Mouse (Mus musculus): ENCODE measurements around the gene Retn. TPM values are rescaled to one million over a fixed set of nuclear protein-coding genes. Genes with fewer than 3 reads are reported as not detected.

Retn gene
- polyA plus RNA-seq, 1 experiment = not detected

- Histone ChIP-seq H3K4me3 (ENCODE audit: insufficient read depth, low read depth, low read length) (no peak overlapping the region), H3K27ac (ENCODE audit: insufficient read depth, low read depth, low read length) (no peak overlapping the region), H3K4me1 (ENCODE audit: control insufficient read depth, insufficient read depth, low read length) (peaks cover 10% of the 10 kb centered on the region)
- TF ChIP-seq POLR2A (IDR thresholded peaks at IDR 0.05; ENCODE audit: insufficient read depth, low read depth, low read length) = no peak
- TF ChIP-seq CTCF (IDR thresholded peaks at IDR 0.05; ENCODE audit: insufficient read depth, low read depth, low read length) = no peak
- 24% methylated on average over 5 of the region's 5 CpGs for WGBS
Observed at GRCm38 (mm10) chr8:3628014-3628413, 27.6 kb upstream of the Retn start.

DNA sequence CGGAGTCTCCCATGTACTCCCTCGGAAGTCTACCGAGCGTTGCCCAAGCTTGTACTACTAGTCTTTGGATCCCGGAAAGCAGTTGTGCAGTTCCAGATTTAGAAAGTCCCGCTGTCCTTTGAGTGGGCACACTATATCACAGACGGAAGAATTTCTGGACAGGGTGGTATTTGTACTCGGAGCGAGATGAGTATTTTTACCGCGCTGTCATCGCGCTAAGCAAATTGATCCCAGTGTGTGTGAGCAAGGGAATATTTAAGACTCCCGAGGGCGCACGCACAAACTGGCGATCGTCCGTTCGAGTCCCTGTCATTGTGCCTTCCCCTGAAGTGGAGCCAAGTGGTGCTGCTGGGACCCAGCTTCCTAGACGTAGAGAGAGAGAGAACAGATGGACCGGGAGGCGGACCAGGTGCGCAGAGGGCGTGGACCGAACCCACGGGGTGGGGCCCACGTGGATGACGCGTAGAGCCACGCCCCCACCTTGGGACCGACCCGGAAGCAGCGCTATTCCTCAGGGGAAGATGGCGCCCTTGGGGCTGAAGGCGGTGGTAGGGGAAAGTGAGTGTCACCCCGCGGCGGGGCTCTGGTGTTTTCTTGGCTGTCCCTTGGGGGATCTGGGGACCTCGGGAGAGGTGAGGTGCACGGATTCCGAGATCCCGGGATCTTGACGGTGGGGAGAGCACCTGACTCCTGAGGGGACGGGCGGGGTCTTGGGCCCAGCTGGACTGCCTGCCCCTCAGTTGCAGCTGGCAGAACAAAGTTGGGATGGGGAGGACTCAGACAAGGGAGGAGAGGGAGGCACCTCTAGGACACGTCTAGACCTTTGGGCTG lies 24.7 kb upstream of the Retn start, which contains the start of gene Stxbp2:
Stxbp2 (plus strand) TSS at position 309 of the 831 bp plus-strand sequence.
- H3K27ac ChIP-seq (ENCODE audit: insufficient read depth, low read depth, low read length) = no peak within 1 kb of the TSS
- peak within 1 kb of the TSS; percentile 49 for H3K4me3 ChIP-seq (ENCODE audit: insufficient read depth, low read depth, low read length)
- peak; percentile 17; the same call in 1 of the 2 replicates for TF ChIP-seq POLR2A (IDR thresholded peaks at IDR 0.05; ENCODE audit: insufficient read depth, low read depth, low read length)
- TF ChIP-seq CTCF (IDR thresholded peaks at IDR 0.05; ENCODE audit: insufficient read depth, low read depth, low read length) = no peak
- WGBS = 3% methylated on average over 47 of the region's 47 CpGs
- peaks cover 10% of the 10 kb centered on the region for H3K4me1 ChIP-seq (ENCODE audit: control insufficient read depth, insufficient read depth, low read length)

GRCm38 (mm10) chr8:3631478-3631875 lies 24.1 kb upstream of the Retn start:
- peak overlapping the region; percentile 49 for H3K4me3 ChIP-seq (ENCODE audit: insufficient read depth, low read depth, low read length)
- WGBS = 19% methylated on average over 8 of the region's 8 CpGs
- no peak overlapping the region for H3K27ac ChIP-seq (ENCODE audit: insufficient read depth, low read depth, low read length)
- no peak for TF ChIP-seq CTCF (IDR thresholded peaks at IDR 0.05; ENCODE audit: insufficient read depth, low read depth, low read length)
- no peak for TF ChIP-seq POLR2A (IDR thresholded peaks at IDR 0.05; ENCODE audit: insufficient read depth, low read depth, low read length)
- peaks cover 10% of the 10 kb centered on the region for H3K4me1 ChIP-seq (ENCODE audit: control insufficient read depth, insufficient read depth, low read length)

- no peak overlapping the region for H3K27ac ChIP-seq (ENCODE audit: insufficient read depth, low read depth, low read length)
- no peak overlapping the region for H3K4me3 ChIP-seq (ENCODE audit: insufficient read depth, low read depth, low read length)
- WGBS = 26% methylated on average over 5 of the region's 5 CpGs
- no peaks in the 10 kb centered on the region for H3K4me1 ChIP-seq (ENCODE audit: control insufficient read depth, insufficient read depth, low read length)
- TF ChIP-seq POLR2A (IDR thresholded peaks at IDR 0.05; ENCODE audit: insufficient read depth, low read depth, low read length) (no peak), CTCF (IDR thresholded peaks at IDR 0.05; ENCODE audit: insufficient read depth, low read depth, low read length) (no peak)
Observed at GRCm38 (mm10) chr8:3645804-3646203, 9.8 kb upstream of the Retn start.

GRCm38 (mm10) chr8:3646824-3647531 lies 8.6 kb upstream of the Retn start:
- TF ChIP-seq POLR2A (IDR thresholded peaks at IDR 0.05; ENCODE audit: insufficient read depth, low read depth, low read length) (no peak), CTCF (IDR thresholded peaks at IDR 0.05; ENCODE audit: insufficient read depth, low read depth, low read length) (no peak)
- H3K4me1 ChIP-seq (ENCODE audit: control insufficient read depth, insufficient read depth, low read length) = no peaks in the 10 kb centered on the region
- 82% methylated on average over 6 of the region's 6 CpGs for WGBS
- H3K4me3 ChIP-seq (ENCODE audit: insufficient read depth, low read depth, low read length) = no peak overlapping the region
- no peak overlapping the region for H3K27ac ChIP-seq (ENCODE audit: insufficient read depth, low read depth, low read length)

- WGBS = 81% methylated on average over 4 of the region's 4 CpGs
- Histone ChIP-seq H3K27ac (ENCODE audit: insufficient read depth, low read depth, low read length) (no peak overlapping the region), H3K4me1 (ENCODE audit: control insufficient read depth, insufficient read depth, low read length) (no peaks in the 10 kb centered on the region), H3K4me3 (ENCODE audit: insufficient read depth, low read depth, low read length) (no peak overlapping the region)
- TF ChIP-seq POLR2A (IDR thresholded peaks at IDR 0.05; ENCODE audit: insufficient read depth, low read depth, low read length) (no peak), CTCF (IDR thresholded peaks at IDR 0.05; ENCODE audit: insufficient read depth, low read depth, low read length) (no peak)
Observed at GRCm38 (mm10) chr8:3647561-3647960, 8.0 kb upstream of the Retn start.

- Histone ChIP-seq H3K27ac (ENCODE audit: insufficient read depth, low read depth, low read length) (no peak overlapping the region), H3K4me3 (ENCODE audit: insufficient read depth, low read depth, low read length) (no peak overlapping the region), H3K4me1 (ENCODE audit: control insufficient read depth, insufficient read depth, low read length) (no peaks in the 10 kb centered on the region)
- TF ChIP-seq POLR2A (IDR thresholded peaks at IDR 0.05; ENCODE audit: insufficient read depth, low read depth, low read length) (no peak), CTCF (IDR thresholded peaks at IDR 0.05; ENCODE audit: insufficient read depth, low read depth, low read length) (no peak)
- WGBS = 62% methylated on average over 2 of the region's 2 CpGs
Observed at GRCm38 (mm10) chr8:3648268-3648667, 7.3 kb upstream of the Retn start.

GRCm38 (mm10) chr8:3648990-3649389 lies 6.6 kb upstream of the Retn start:
- H3K4me3 ChIP-seq (ENCODE audit: insufficient read depth, low read depth, low read length) = no peak overlapping the region
- 44% methylated on average over 1 of the region's 1 CpGs for WGBS
- TF ChIP-seq POLR2A (IDR thresholded peaks at IDR 0.05; ENCODE audit: insufficient read depth, low read depth, low read length) (no peak), CTCF (IDR thresholded peaks at IDR 0.05; ENCODE audit: insufficient read depth, low read depth, low read length) (no peak)
- no peak overlapping the region for H3K27ac ChIP-seq (ENCODE audit: insufficient read depth, low read depth, low read length)
- no peaks in the 10 kb centered on the region for H3K4me1 ChIP-seq (ENCODE audit: control insufficient read depth, insufficient read depth, low read length)

GRCm38 (mm10) chr8:3652845-3653244 lies 2.7 kb upstream of the Retn start:
- Histone ChIP-seq H3K4me3 (ENCODE audit: insufficient read depth, low read depth, low read length) (no peak overlapping the region), H3K27ac (ENCODE audit: insufficient read depth, low read depth, low read length) (no peak overlapping the region), H3K4me1 (ENCODE audit: control insufficient read depth, insufficient read depth, low read length) (peaks cover 4% of the 10 kb centered on the region; the same call in 1 of the 2 replicates)
- no peak for TF ChIP-seq CTCF (IDR thresholded peaks at IDR 0.05; ENCODE audit: insufficient read depth, low read depth, low read length)
- no peak for TF ChIP-seq POLR2A (IDR thresholded peaks at IDR 0.05; ENCODE audit: insufficient read depth, low read depth, low read length)
- 67% methylated on average over 3 of the region's 3 CpGs for WGBS
